Mouse (Mus musculus) olfactory bulb, adult 2 months (tissue): ENCODE measurements around the gene Ruvbl2. TPM values are rescaled to one million over a fixed set of nuclear protein-coding genes. Genes with fewer than 3 reads are reported as not detected.
A peak's percentile ranks its signal among the peaks of the same experiment; 100 is the strongest.

Experiments used
- H3K27ac ChIP-seq: fragments of 200-500 bp; 2 replicates; pipeline ENCODE4 v1.5.1; 2012; ENCODE audit warnings: low read depth, low read length; ENCODE audit not compliant: insufficient read depth
- H3K4me1 ChIP-seq: fragments of 200-500 bp; 2 replicates; pipeline ENCODE4 v1.6.1; 2012; ENCODE audit warnings: low read length; ENCODE audit not compliant: control insufficient read depth, insufficient read depth
- H3K4me3 ChIP-seq: fragments of 200-500 bp; 2 replicates; pipeline ENCODE4 v1.5.1; 2012; ENCODE audit warnings: mild to moderate bottlenecking, low read depth, low read length, moderate library complexity; ENCODE audit not compliant: insufficient read depth
- CTCF ChIP-seq: fragments of 200-500 bp; IDR thresholded peaks from 2 replicates; pipeline ENCODE4 v1.5.1; 2012; ENCODE audit warnings: low read depth, mild to moderate bottlenecking, low read length, moderate library complexity; ENCODE audit not compliant: insufficient read depth
- POLR2A ChIP-seq: fragments of 200-500 bp; IDR thresholded peaks from 2 replicates; pipeline ENCODE4 v1.6.1; 2012; ENCODE audit warnings: mild to moderate bottlenecking, low read depth, low read length, moderate library complexity; ENCODE audit not compliant: insufficient read depth
- WGBS: fragments of 180-500 bp; shearing (Covaris S2); methylation state at CpG from one replicate; pipeline ENCODE4 v1.1.7; 2018; 5-methylcytosine and 5-hydroxymethylcytosine counted together
- polyA plus RNA-seq: library from polyadenylated mRNA; stranded (reverse); fragments of >200 nt; gene quantifications from 2 replicates; pipeline ENCODE4 v1.2.4, GENCODE M21; 2012; ENCODE audit warnings: low replicate concordance; ENCODE audit not compliant: missing spikeins, insufficient read depth, insufficient read length

Gene Ruvbl2
- polyA plus RNA-seq, 1 experiment, result not detected

GRCm38 (mm10) chr7:45417962-45418492 is 19.9 kb downstream of the Ruvbl2 start:
- Histone ChIP-seq H3K4me1 (peaks cover 17% of the 10 kb centered on the region), H3K4me3 (no peak overlapping the region), H3K27ac (no peak overlapping the region)
- WGBS, result 14% methylated on average over 13 of the region's 13 CpGs
- TF ChIP-seq CTCF (no peak), POLR2A (no peak)

GRCm38 (mm10) chr7:45415636-45416035 is 22.3 kb downstream of the Ruvbl2 start:
- Histone ChIP-seq H3K27ac (no peak overlapping the region), H3K4me1 (peaks cover 17% of the 10 kb centered on the region), H3K4me3 (no peak overlapping the region; the same call in 1 of the 2 replicates)
- no peak for TF ChIP-seq CTCF
- no peak for TF ChIP-seq POLR2A
- 9% methylated on average over 37 of the region's 37 CpGs for WGBS

- TF ChIP-seq POLR2A (no peak), CTCF (no peak)
- peaks cover 17% of the 10 kb centered on the region for H3K4me1 ChIP-seq
- no peak overlapping the region for H3K4me3 ChIP-seq
- no peak overlapping the region for H3K27ac ChIP-seq
- WGBS, result 39% methylated on average over 12 of the region's 12 CpGs
These were observed 23.1 kb downstream of the Ruvbl2 start for GRCm38 (mm10) chr7:45414740-45415224.

- 2% methylated on average over 27 of the region's 27 CpGs for WGBS
- Histone ChIP-seq H3K27ac (no peak overlapping the region), H3K4me3 (no peak overlapping the region), H3K4me1 (peaks cover 17% of the 10 kb centered on the region)
- TF ChIP-seq CTCF (no peak), POLR2A (no peak)
These were observed 23.8 kb downstream of the Ruvbl2 start for GRCm38 (mm10) chr7:45413864-45414739.

- Histone ChIP-seq H3K4me3 (peak within 1 kb of the TSS; percentile 32; the same call in 1 of the 2 replicates), H3K4me1 (peaks cover 17% of the 10 kb centered on the region), H3K27ac (no peak within 1 kb of the TSS)
- WGBS, result 4% methylated on average over 44 of the region's 45 CpGs
- TF ChIP-seq POLR2A (no peak), CTCF (no peak)
These were observed 24.6 kb downstream of the Ruvbl2 start, which contains the start of gene Ntf5 for GRCm38 (mm10) chr7:45413113-45413863. Gene Ntf5, plus strand, starts transcription at chr7:45413695.

- Histone ChIP-seq H3K27ac (no peak overlapping the region), H3K4me3 (no peak overlapping the region), H3K4me1 (peaks cover 17% of the 10 kb centered on the region)
- WGBS, result 88% methylated on average over 2 of the region's 2 CpGs
- TF ChIP-seq CTCF, result no peak
- no peak for TF ChIP-seq POLR2A
These were observed 25.5 kb downstream of the Ruvbl2 start for GRCm38 (mm10) chr7:45412421-45412820.

- Histone ChIP-seq H3K4me3 (no peak overlapping the region), H3K4me1 (peaks cover 22% of the 10 kb centered on the region; the same call in 1 of the 2 replicates), H3K27ac (no peak overlapping the region)
- TF ChIP-seq CTCF (no peak), POLR2A (no peak)
- 88% methylated on average over 8 of the region's 8 CpGs for WGBS
These were observed 28.3 kb downstream of the Ruvbl2 start for GRCm38 (mm10) chr7:45409497-45410163.

GRCm38 (mm10) chr7:45408949-45409348 is 28.9 kb downstream of the Ruvbl2 start:
- Histone ChIP-seq H3K4me1 (peaks cover 17% of the 10 kb centered on the region; the same call in 1 of the 2 replicates), H3K27ac (no peak overlapping the region), H3K4me3 (no peak overlapping the region)
- WGBS, result 84% methylated on average over 17 of the region's 17 CpGs
- no peak for TF ChIP-seq CTCF
- no peak for TF ChIP-seq POLR2A
